Mouse (Mus musculus) ES-E14 (cell line): ENCODE data around the gene Slitrk3.

Experiments used
- CHD2 ChIP-seq: IDR thresholded peaks from 2 replicates; pipeline ENCODE4 v1.6.1; 2014; ENCODE audit warnings: mild to moderate bottlenecking, low read depth, low read length, inconsistent platforms
- HCFC1 ChIP-seq: IDR thresholded peaks from 2 replicates; pipeline ENCODE4 v1.6.1; 2012; ENCODE audit warnings: low read length, inconsistent platforms, borderline replicate concordance; ENCODE audit not compliant: insufficient read depth
- MAFK ChIP-seq: IDR thresholded peaks from 2 replicates; pipeline ENCODE4 v1.6.1; 2014; ENCODE audit warnings: mild to moderate bottlenecking, low read depth, low read length, inconsistent platforms; ENCODE audit not compliant: insufficient read depth
- ZNF384 ChIP-seq: IDR thresholded peaks from 2 replicates; pipeline ENCODE4 v1.6.1; 2012; ENCODE audit warnings: low read depth, low read length, inconsistent platforms

DNA sequence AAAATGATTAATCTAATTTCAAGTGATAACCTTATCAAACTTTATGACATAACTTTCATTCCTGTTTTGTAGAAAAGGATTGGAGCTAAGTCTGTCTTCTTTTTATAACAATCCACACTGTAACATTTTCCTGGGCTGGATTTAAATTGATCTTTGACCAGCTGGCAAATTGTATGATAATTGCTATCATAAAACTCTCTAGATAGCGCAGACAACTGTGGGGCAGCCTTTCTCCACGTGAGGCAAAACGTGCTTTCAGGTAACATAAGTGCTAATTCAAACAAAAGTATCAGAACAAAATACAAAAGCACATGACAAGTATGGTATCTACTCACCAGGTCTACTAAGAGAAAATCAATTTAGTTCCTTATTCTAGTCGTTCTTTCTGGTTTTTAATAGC lies 60.1 kb downstream of the Slitrk3 start:
- TF ChIP-seq CHD2 = no peak
- no peak for TF ChIP-seq ZNF384
- TF ChIP-seq MAFK = no peak
- no peak for TF ChIP-seq HCFC1
